ENCODE assay signal across 8 mouse cellular contexts in genomic region chr5:142920311-142921073, GRCm38 (mm10). TPM values are rescaled to one million over a fixed set of nuclear protein-coding genes. Genes with fewer than 3 reads are reported as not detected.
A peak's percentile ranks its signal among the peaks of the same experiment; 100 is the strongest.
DNase-seq lines count a peak whose midpoint lies in the region; ATAC-seq and TF ChIP-seq lines count a peak whose summit lies in the region.

No protein-coding gene starts in this region.

- WGBS in embryonic facial prominence, embryonic 11.5 days, result 60% methylated on average over 8 of the region's 8 CpGs
- WGBS in liver, embryonic 11.5 days, result 20% methylated on average over 8 of the region's 8 CpGs
- 11% methylated on average over 8 of the region's 8 CpGs for WGBS in small intestine, adult 2 months
- WGBS in midbrain, embryonic 14.5 days, result 76% methylated on average over 8 of the region's 8 CpGs

- DNase-seq in layer of hippocampus, adult 9-11 months, result peak; percentile 69
- no peak for DNase-seq in layer of hippocampus, adult 9-10 months (ENCODE audit: low spot score)
- no peak for DNase-seq in embryonic facial prominence, embryonic 11.5 days (ENCODE audit: low spot score)
- DNase-seq in heart, postnatal 14 days, result peak; percentile 79 to 80
- peak; percentile 74 for DNase-seq in liver, embryonic 11.5 days (ENCODE audit: low spot score)
- no peak for DNase-seq in right cerebral cortex, postnatal 10 days (ENCODE audit: low spot score in 2 of 2)
- no peak for DNase-seq in midbrain, embryonic 14.5 days

- H3K27ac ChIP-seq in embryonic facial prominence, embryonic 11.5 days (replicated peaks; ENCODE audit: low read depth, low read length), result no peak overlapping the region
- peak overlapping the region; percentile 98 for H3K27ac ChIP-seq in liver, embryonic 11.5 days (ENCODE audit: low read depth, low read length)
- peak overlapping the region; percentile 96 for H3K27ac ChIP-seq in small intestine, adult 2 months (ENCODE audit: insufficient read depth, low read depth, low read length)
- no peak overlapping the region for H3K27ac ChIP-seq in midbrain, embryonic 14.5 days (replicated peaks; ENCODE audit: low read depth, low read length)

- no peaks in the 10 kb centered on the region for H3K36me3 ChIP-seq in embryonic facial prominence, embryonic 11.5 days (replicated peaks; ENCODE audit: control insufficient read depth, insufficient read depth, low read depth, low read length)
- no peaks in the 10 kb centered on the region for H3K36me3 ChIP-seq in liver, embryonic 11.5 days (ENCODE audit: control insufficient read depth, insufficient read depth, low read length)
- H3K36me3 ChIP-seq in small intestine, adult 2 months (ENCODE audit: control insufficient read depth, insufficient read depth, low read length), result no peaks in the 10 kb centered on the region
- H3K36me3 ChIP-seq in midbrain, embryonic 14.5 days (ENCODE audit: control insufficient read depth, insufficient read depth, low read length), result no peaks in the 10 kb centered on the region

- no peak overlapping the region for H3K4me3 ChIP-seq in embryonic facial prominence, embryonic 11.5 days (ENCODE audit: low read depth, low read length)
- no peak overlapping the region for H3K4me3 ChIP-seq in liver, embryonic 11.5 days (ENCODE audit: low read depth, low read length)
- no peak overlapping the region for H3K4me3 ChIP-seq in small intestine, adult 2 months (ENCODE audit: low read depth, low read length)
- no peak overlapping the region for H3K4me3 ChIP-seq in midbrain, embryonic 14.5 days (replicated peaks; ENCODE audit: low read depth, low read length)

- no peak for TF ChIP-seq POLR2A in small intestine, adult 2 months (IDR thresholded peaks at IDR 0.05; ENCODE audit: low read depth, low read length)

- H3K9ac ChIP-seq in embryonic facial prominence, embryonic 11.5 days (replicated peaks; ENCODE audit: low read length), result no peak overlapping the region
- peak overlapping the region; percentile 57 for H3K9ac ChIP-seq in liver, embryonic 11.5 days (ENCODE audit: low read depth, low read length)
- H3K9ac ChIP-seq in midbrain, embryonic 14.5 days (replicated peaks; ENCODE audit: low read length), result no peak overlapping the region

- intact Hi-C loops in heart, postnatal 14 days (cut with DNase I), result no loop called here

- H3K4me2 ChIP-seq in embryonic facial prominence, embryonic 11.5 days (ENCODE audit: low read depth, low read length), result no peak overlapping the region
- H3K4me2 ChIP-seq in liver, embryonic 11.5 days, result peak overlapping the region; percentile 60
- no peak overlapping the region for H3K4me2 ChIP-seq in midbrain, embryonic 14.5 days (ENCODE audit: low read length)

- no peak for TF ChIP-seq CTCF in small intestine, adult 2 months (IDR thresholded peaks at IDR 0.05; ENCODE audit: extremely low read depth, insufficient read length, insufficient replicate concordance, low read depth, low read length)

- ATAC-seq in embryonic facial prominence, embryonic 11.5 days (replicated peaks; ENCODE audit: insufficient number of reproducible peaks, low FRiP score, low TSS enrichment, low read depth), result peak; percentile 53
- peak; percentile 100 for ATAC-seq in liver, embryonic 11.5 days (replicated peaks; ENCODE audit: low FRiP score)
- ATAC-seq in midbrain, embryonic 14.5 days (ENCODE audit: low FRiP score, low TSS enrichment), result no peak

- no peaks in the 10 kb centered on the region for H3K9me3 ChIP-seq in embryonic facial prominence, embryonic 11.5 days (replicated peaks; ENCODE audit: control insufficient read depth, low read length)
- no peaks in the 10 kb centered on the region for H3K9me3 ChIP-seq in liver, embryonic 11.5 days (ENCODE audit: control insufficient read depth, low read length)
- H3K9me3 ChIP-seq in midbrain, embryonic 14.5 days (ENCODE audit: control insufficient read depth, low read length), result no peaks in the 10 kb centered on the region

- H3K27me3 ChIP-seq in embryonic facial prominence, embryonic 11.5 days (ENCODE audit: control insufficient read depth, insufficient read depth, low read length), result no peaks in the 10 kb centered on the region
- H3K27me3 ChIP-seq in liver, embryonic 11.5 days (replicated peaks; ENCODE audit: control insufficient read depth, insufficient read depth, low read length), result no peaks in the 10 kb centered on the region
- H3K27me3 ChIP-seq in small intestine, adult 2 months (ENCODE audit: control insufficient read depth, insufficient read depth, low read length), result no peaks in the 10 kb centered on the region
- no peaks in the 10 kb centered on the region for H3K27me3 ChIP-seq in midbrain, embryonic 14.5 days (ENCODE audit: control insufficient read depth, insufficient read depth, low read length)

- no peaks in the 10 kb centered on the region for H3K4me1 ChIP-seq in embryonic facial prominence, embryonic 11.5 days (ENCODE audit: control insufficient read depth, insufficient read depth, low read length)
- H3K4me1 ChIP-seq in liver, embryonic 11.5 days (replicated peaks; ENCODE audit: control insufficient read depth, insufficient read depth, low read length), result peaks cover 36% of the 10 kb centered on the region
- H3K4me1 ChIP-seq in small intestine, adult 2 months (ENCODE audit: control insufficient read depth, insufficient read depth, insufficient read length, low read length), result peaks cover 21% of the 10 kb centered on the region
- H3K4me1 ChIP-seq in midbrain, embryonic 14.5 days (ENCODE audit: control insufficient read depth, insufficient read depth, low read length), result no peaks in the 10 kb centered on the region

RNA-seq across cellular contexts. Expression of gene Actb, which starts 13.9 kb away (rescaled TPM):
- 16,388 and 16,949 TPM in 2 replicates for polyA plus RNA-seq in embryonic facial prominence, embryonic 11.5 days (2014; fragmentation: Nextera tagmentation; extraction: Ambion mirVana)
- 1,000 to 10,000 TPM; 1,025 to 1,358 TPM for total RNA-seq in heart, postnatal 14 days (2021)
- 11,958 and 12,749 TPM in 2 replicates for polyA plus RNA-seq in liver, embryonic 11.5 days (2014; fragmentation: Nextera tagmentation; extraction: Ambion mirVana)
- 4,701 and 11,894 TPM in 2 replicates for polyA plus RNA-seq in small intestine, adult 2 months (2012; rRNA removed)
- polyA plus RNA-seq in midbrain, embryonic 14.5 days (2014; fragmentation: Nextera tagmentation; extraction: Ambion mirVana), result 16,375 and 16,992 TPM in 2 replicates

RNA-seq across cellular contexts. Expression of gene Fbxl18, which starts 25.3 kb away (rescaled TPM):
- 7.6 and 8.4 TPM in 2 replicates for polyA plus RNA-seq in embryonic facial prominence, embryonic 11.5 days (2014; fragmentation: Nextera tagmentation; extraction: Ambion mirVana)
- 1 to 10 TPM; 7.1 to 7.7 TPM for total RNA-seq in heart, postnatal 14 days (2021)
- 6.7 TPM in 2 replicates for polyA plus RNA-seq in liver, embryonic 11.5 days (2014; fragmentation: Nextera tagmentation; extraction: Ambion mirVana)
- polyA plus RNA-seq in small intestine, adult 2 months (2012; rRNA removed), result 17.0 and 28.4 TPM in 2 replicates
- polyA plus RNA-seq in midbrain, embryonic 14.5 days (2014; fragmentation: Nextera tagmentation; extraction: Ambion mirVana), result 28.6 and 28.8 TPM in 2 replicates

RNA-seq across cellular contexts. Expression of gene Fscn1, which starts 39.7 kb away (rescaled TPM):
- polyA plus RNA-seq in embryonic facial prominence, embryonic 11.5 days (2014; fragmentation: Nextera tagmentation; extraction: Ambion mirVana), result 520 and 537 TPM in 2 replicates
- 10 to 100 TPM; 47.3 to 68.9 TPM for total RNA-seq in heart, postnatal 14 days (2021)
- 142 and 148 TPM in 2 replicates for polyA plus RNA-seq in liver, embryonic 11.5 days (2014; fragmentation: Nextera tagmentation; extraction: Ambion mirVana)
- 12.3 and 15.0 TPM in 2 replicates for polyA plus RNA-seq in small intestine, adult 2 months (2012; rRNA removed)
- 521 and 580 TPM in 2 replicates for polyA plus RNA-seq in midbrain, embryonic 14.5 days (2014; fragmentation: Nextera tagmentation; extraction: Ambion mirVana)

Comparison
In these comparisons a context has a peak if more than half of its experiments do, and no peak if none do; other contexts are left out.
1. DNase-seq: peak in layer of hippocampus, adult 9-11 months (single experiment), heart, postnatal 14 days (2 of 2) and liver, embryonic 11.5 days (single experiment); none in layer of hippocampus, adult 9-10 months (single experiment), embryonic facial prominence, embryonic 11.5 days (single experiment), right cerebral cortex, postnatal 10 days (0 of 2) and midbrain, embryonic 14.5 days (single experiment).
2. H3K27ac ChIP-seq: peak in liver, embryonic 11.5 days (single experiment) and small intestine, adult 2 months (single experiment); none in embryonic facial prominence, embryonic 11.5 days (single experiment) and midbrain, embryonic 14.5 days (single experiment).